Mouse (Mus musculus): Measurements from ENCODE around the gene Ccdc181.

Ccdc181 gene

GRCm38 (mm10) chr1:164335435-164335834 is 60.0 kb downstream of the Ccdc181 start:
- DNase-seq (ENCODE audit: low read depth) = no peak

GRCm38 (mm10) chr1:164335846-164336245 is 60.5 kb downstream of the Ccdc181 start:
- DNase-seq (ENCODE audit: low read depth) = no peak

Data from fibroblast of lung, adult 2 months (primary cell).